Mouse (Mus musculus) thymus, postnatal 0 days (tissue): ENCODE measurements at regions not wholly inside any gene's neighbourhood (a gene's known extent, or its start where the extent isn't known, plus 50 kb on each side); places are given as distances from the start of the nearest gene placed in this dataset.
A peak's percentile ranks its signal among the peaks of the same experiment; 100 is the strongest.

ENCODE experiments used
- DNase-seq: peaks from one replicate; pipeline ENCODE4 v3.0.0-alpha.2; 2015; ENCODE audit warnings: low spot score

- DNase-seq = no peak
Measured at GRCm38 (mm10) chr13:58495390-58496073, 92.4 kb upstream of the Hnrnpk start.

DNA sequence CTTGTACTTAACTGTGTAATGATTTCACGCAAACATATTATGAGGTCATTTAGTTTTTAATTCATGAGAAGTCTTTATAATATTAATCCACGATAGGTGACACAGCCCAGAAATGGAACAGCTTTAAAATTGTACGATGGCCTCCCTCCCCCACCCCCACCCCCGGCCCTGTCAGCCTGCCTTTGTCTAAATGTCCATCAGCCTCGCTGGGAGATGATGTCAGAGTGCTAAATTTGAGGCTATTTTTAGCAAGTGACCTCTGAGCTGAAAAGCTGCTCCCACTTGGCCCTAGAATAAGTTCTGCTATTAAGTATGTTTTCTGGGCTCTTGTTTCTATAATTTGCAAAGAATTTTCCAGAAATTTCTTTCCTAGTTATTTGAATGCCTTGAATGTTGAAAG, 91.6 kb upstream of the Hnrnpk start:
- no peak for DNase-seq

GRCm38 (mm10) chr13:58490829-58491228, 87.7 kb upstream of the Hnrnpk start:
- DNase-seq = no peak

DNA sequence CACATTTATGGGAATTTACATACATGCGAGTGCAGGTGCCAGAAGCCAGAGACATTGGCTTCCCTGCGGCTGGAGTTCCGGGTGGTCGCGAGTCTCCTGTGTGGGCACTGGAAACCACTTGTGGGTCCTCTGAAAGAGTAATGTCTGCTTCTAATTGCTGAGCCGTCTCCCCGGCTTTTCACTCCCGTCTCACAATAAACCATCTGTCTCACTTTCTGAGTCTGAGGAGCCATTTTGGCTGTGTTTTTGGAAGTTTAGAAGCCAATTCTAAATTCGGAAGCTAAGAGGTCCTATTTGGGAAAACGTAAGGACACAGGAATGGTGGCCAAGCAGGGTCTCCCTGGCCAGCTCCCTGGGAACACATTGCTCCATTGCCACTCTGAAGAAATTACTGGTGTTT, 81.9 kb upstream of the Hnrnpk start:
- DNase-seq = no peak

DNA sequence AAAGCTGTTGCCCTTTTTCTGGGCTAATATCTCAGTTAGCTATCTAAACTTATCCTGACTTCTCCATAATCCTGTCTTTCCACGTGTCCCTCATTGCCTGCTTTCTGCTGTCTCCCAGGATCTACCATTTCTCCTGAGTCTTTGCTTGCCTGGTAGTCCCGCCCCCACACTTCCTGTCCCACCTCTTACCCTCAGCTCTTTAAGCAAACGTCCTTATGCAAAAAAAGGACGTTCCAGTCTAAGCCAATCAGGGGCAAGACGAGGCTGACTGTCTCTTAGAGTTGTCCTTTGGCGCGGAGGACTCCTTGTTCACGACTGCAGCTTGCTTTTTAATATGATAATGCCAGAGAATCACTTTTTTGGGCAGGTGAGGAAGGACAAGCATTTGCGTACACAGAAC, 79.6 kb upstream of the Hnrnpk start:
- DNase-seq = no peak

DNA sequence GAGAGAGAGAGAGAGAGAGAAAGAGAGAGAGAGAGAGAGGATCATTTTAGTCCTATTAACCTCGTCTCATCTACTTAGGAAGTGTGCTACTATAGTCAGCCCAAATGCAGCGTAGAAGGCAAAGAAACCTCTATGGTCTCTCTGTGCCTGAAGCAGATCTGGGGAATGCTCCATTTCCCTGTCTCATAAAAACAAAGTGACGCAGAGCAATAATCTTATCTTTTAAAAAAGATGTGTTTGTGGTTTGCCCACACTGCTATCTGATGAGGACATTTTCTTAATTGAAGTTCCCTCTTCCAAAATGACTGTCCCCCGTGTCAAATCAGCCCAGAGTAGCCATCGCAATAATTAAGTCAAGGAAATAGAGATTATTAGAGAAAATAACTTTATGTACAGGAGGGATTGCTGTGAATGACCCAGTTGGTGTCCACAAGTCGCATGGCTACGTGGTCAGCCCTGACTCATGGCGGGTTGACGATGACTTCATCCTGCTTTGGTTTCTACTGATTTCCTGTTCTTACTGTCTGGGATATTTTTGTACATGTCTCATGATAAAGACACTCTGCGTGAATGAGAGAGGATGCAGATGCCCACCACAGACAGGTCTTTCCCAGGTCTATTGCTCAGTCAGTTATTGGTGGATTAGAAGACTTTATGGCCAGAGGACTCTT, 77.9 kb upstream of the Hnrnpk start:
- DNase-seq = no peak

- no peak for DNase-seq
Measured at GRCm38 (mm10) chr13:58480388-58480927, 77.3 kb upstream of the Hnrnpk start.

DNA sequence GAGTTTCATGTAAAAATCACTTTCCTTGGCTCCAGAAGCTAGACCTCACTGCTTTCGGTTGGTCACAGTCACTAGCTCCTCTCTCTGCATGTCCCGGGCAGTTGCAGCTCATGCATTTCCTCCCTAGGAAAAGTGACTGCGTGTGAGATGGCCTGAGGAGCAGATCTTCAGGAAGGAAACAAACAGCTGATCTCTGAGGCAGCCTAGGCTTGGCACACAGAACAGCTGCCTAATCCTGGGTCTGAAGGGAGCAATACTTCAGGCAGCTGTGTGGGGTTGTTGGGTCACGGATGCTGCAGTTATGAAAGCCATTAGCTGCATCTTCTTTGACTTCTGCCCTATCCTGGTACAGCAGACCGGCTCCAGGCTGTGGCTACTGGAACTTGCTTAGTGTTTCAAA, 75.3 kb upstream of the Hnrnpk start:
- no peak for DNase-seq

GRCm38 (mm10) chr13:58477253-58477652, 74.1 kb upstream of the Hnrnpk start:
- DNase-seq = no peak

GRCm38 (mm10) chr13:58476033-58476830, 73.1 kb upstream of the Hnrnpk start:
- DNase-seq = no peak

DNA sequence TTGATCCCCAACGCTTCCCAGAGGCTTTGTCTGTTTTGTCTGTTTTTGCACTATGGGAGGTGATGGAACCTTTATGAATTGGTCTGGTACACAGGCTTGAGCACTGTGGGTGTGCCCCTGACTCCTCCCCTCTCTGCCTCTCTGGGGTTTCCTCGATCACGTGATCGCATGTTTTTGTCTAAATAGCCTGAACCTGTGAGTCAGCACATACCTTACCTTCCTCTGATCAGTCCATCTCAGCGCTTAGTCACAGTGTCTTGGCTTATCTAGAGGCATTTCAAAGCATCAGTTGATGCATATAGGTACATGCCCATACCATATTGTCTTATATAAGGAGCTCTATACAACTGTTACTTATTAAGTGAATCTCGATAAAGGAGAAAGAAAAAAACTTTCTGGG, 72.4 kb upstream of the Hnrnpk start:
- peak; percentile 4 for DNase-seq

- no peak for DNase-seq
Measured at GRCm38 (mm10) chr13:58472455-58472854, 69.3 kb upstream of the Hnrnpk start.

GRCm38 (mm10) chr13:58471704-58472103, 68.6 kb upstream of the Hnrnpk start:
- peak; percentile 36 for DNase-seq

DNA sequence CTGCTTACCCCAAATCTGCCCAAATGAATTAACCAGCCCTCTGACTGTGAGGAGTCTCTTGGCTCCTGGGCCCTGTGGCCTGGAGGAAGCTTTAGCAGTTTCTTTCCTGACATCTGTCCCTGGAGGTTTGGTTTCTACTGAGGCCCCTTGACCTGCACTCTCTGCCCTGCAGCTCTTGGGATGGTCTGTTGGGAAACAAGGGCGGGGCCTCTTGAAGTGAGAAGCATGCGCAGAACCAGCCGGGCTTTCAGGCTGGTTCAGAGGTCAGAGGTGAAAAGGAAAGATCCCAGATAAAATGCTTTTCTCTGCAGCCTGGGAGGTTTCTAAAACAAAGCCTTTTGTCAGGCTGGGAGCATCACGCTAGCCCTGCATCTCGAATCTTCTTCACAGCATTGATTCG, 66.6 kb upstream of the Hnrnpk start:
- no peak for DNase-seq

- DNase-seq = no peak
Measured at GRCm38 (mm10) chr13:58467097-58467642, 64.0 kb upstream of the Hnrnpk start.

- DNase-seq = no peak
Measured at GRCm38 (mm10) chr13:58465206-58466104, 62.3 kb upstream of the Hnrnpk start.
